Mouse (Mus musculus) urinary bladder, postnatal 36 days (tissue): Measurements from ENCODE around the gene Znhit1.
A peak's percentile ranks its signal among the peaks of the same experiment; 100 is the strongest.

Source experiments
- DNase-seq, 2 experiments: peaks; one replicate each; pipeline ENCODE4 v3.0.0; 2022; ENCODE audit warnings: low spot score in 2 of 2, mixed read lengths in 1 of 2

Znhit1 gene

DNA sequence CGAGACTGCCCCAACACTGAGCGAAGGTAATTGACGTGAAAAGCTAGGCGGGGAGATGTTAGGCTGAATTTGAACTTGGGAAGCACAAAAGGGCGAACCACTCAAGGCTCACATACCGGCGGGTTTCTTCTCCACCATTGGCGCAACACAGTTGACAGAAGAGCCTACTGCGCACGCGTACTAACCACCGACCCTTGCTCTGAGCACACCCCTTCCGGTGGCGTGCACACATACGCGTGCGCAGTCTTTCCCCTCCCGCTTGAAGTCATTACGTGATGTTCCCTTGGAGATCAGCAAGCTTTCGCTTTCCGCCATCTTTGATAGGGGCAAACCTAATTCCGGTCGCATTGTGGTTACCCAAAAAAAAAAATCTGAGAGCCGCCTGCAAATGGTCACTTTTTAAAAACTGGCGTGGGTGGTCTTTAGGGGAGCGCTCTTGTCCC is 1.1 kb downstream of the Znhit1 start, which contains the start of gene Plod3:
TSS of gene Plod3 (plus strand) at position 325 of the 443 bp plus-strand sequence.
- peak; percentile 90 to 94 for DNase-seq

DNA sequence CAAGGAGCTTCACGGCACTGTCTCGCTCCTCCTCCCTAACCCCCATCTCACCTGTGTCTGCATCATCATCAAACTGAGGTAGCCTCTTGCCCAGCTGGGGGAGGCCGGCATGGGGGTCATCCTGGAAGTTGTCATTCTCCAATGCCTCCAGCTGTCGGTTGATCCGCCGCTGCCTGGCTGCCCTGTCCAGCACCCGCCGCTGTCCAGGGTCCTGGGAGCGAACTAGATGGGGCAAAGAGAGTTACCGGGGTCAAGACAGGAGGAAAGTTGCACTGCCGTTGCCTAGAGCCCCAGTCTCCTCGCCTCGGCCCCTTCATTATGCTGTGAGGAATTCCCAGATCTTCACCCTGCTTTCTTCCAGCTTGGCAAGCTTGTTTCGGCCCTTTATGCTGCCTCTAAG is 3.0 kb downstream of the Znhit1 start:
- DNase-seq = no peak

DNA sequence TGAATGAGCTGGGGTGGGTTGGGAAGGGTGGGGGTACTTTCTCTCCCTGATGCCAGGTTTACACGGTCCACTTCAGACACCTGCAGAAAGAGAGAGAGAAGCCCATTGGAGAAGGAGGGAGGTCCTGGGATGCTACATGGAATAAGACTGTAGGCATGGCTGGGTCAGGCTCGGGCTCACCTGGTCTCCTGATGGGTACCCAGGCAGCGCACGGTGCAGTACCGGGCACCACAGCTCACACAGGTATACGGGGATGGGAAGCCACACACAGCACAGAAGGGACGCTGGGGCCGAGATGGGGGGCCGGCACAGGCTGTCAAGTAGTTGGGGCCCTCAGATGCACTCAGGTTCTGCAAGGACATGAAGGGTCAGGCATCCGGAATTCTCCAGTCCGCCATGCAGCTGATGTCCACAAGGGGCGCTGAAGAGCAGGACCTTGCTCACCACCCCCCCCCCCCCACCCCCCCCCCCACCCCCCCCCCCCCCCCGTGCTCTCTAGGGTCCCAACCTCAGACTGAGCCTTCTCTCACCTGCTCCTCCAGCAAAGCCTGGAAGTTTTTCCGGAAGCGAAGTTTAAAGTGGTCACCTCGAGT is 5.4 kb downstream of the Znhit1 start:
- DNase-seq = peak in 1 of 2 experiments; percentile 23

DNA sequence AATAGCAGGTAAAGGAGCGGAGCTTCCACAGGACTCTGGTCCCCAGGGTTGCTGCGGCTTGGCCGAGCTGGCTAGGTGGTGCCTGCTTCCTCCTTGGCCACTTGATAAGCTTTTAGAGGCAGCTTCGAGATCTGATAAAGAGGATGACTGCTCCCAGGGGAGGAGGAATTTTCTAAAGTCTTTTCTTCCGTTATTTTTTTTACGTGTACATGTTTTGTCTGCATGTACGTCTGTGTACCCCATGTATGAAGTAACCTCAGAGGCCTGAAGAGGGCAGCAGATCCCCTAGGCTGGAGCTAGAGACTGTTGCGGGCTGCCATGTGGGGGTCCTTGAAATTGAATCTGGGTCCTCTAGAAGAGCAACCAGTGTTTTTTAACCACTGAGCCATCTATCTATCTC is 6.8 kb downstream of the Znhit1 start:
- DNase-seq = no peak

- DNase-seq = no peak
Observed at GRCm38 (mm10) chr5:136979762-136980161, 8.1 kb downstream of the Znhit1 start.

DNA sequence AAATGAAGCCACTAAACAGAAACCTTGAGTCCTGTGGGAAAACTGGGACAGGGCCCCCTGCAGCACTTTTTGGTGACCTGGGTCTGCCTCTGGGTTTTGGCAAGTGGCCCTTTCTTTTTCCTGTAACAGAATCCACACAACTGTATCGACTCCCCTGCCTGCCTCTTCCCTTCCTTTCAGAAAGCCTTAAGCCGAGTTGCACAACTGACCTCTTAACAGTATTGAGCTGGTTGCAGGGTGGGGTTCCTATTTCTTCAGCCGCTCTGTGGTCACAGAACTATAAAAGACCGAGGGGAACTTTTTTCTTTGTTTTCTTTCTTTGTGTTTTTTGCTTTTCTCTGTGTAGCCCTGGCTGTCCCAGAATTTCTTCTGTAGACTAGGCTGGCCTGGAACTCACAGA is 10.1 kb downstream of the Znhit1 start:
- DNase-seq = no peak

DNA sequence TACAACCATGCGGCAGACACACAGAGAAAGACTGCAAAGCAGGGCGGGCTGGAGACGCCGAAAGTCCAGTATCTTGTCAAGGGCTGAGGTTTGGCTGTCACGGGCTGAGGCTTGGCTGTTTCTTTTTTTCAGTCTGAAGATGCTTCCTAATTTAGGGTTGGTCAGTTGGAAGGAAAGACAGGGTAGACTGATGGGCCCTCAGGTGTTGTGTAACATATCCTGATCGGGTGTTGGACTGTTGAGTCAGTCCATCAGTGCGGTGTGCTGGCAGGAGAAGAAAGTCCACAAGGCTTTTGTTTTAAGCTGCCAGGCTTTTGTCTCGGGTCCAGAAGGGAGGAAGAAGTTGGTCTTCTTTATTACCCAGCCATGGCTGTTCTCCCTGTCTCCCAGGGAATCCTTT is 14.2 kb downstream of the Znhit1 start:
- no peak for DNase-seq

GRCm38 (mm10) chr5:136970703-136971102 is 17.1 kb downstream of the Znhit1 start:
- peak; percentile 33 to 77 for DNase-seq

DNA sequence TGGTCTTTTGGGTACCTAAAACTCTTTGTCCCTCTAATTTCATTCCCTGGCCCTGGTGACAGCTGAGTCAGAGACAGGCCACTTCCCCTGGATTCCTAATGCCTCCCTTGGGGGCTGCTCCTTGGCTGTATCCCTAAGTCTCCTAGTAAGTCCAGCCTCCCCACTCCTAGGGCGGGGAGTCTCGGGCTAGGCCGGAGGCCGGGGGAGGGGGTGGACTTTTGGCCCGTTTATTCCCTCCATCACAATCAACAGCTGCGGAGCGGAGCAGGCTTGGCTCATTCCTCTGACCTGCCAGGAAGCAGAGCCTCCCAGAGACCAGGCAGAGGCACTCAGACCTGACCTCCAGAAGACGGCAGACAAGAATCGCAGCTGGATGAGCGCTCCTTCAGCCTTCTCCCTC is 20.2 kb downstream of the Znhit1 start:
- peak; percentile 18 to 71 for DNase-seq

DNA sequence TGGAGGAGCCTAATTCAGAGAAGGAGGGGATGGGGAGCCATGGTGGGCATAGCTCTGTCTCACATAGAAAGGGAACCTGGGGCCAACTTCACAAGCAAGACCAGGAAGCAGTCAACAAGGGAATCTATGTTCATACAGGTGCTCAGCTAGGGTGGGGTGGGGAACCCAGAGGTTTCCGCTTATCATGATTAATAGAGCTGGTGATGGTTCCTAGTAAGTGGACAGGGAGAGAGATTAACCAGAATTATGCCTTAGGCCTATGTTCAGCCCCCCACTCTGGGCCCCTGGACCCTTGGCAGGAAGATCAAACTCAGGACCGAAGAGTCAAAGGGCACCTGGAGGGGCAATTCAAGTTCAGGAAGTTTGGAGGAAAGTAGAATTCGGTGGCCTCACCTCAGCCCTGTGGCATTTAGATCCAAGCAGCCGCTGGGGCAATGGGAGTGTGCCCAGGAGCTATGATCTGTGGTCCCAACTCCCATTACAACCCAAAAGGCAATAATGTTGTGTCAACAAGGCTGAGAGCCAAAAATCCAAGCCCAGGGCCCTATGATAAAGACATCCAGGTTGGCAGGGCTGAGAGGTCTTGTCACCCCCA is 20.9 kb downstream of the Znhit1 start:
- no peak for DNase-seq

- DNase-seq = peak in 1 of 2 experiments; percentile 49
Observed at GRCm38 (mm10) chr5:136966331-136966730, 21.5 kb downstream of the Znhit1 start, which contains the start of gene Cldn15. TSS of gene Cldn15 (plus strand) at chr5:136966616.

DNA sequence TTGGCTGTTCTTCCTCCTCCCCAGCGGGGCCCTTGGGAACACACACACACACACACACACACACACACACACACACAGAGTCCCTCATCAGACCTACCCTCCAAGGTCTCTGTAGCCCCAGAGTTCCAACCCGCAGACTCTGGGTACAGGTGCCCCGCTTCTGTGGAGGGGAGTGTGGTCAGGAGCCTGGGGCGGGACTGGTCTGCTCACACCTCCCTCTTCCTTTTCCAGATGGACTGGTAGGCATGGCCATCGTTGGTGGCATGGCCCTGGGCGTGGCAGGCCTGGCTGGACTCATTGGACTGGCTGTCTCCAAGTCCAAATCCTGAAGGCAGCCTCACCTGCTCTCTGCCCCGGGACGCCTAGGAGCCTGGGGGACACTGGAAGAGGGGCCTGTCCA is 22.1 kb downstream of the Znhit1 start:
- DNase-seq = no peak

DNA sequence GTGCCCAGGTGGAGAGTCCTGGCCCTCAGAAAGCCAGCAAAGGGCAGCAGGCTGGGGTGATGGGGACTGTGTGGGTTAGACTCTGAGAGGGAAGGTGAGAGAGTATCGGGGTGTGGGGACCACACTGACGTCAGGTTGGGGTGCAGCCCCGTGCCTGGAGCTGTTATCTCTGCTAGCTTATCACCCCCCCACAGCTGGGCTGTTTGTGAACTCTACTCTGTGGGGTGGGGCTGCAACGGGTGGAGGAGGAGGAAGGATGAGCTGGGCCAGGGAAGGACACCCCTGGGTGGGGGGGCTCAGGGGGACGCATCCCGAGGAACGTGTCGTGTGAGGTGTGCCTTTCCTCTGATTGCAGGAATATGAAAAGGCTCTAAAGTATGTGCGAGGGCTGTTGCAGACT is 22.6 kb downstream of the Znhit1 start:
- no peak for DNase-seq

DNA sequence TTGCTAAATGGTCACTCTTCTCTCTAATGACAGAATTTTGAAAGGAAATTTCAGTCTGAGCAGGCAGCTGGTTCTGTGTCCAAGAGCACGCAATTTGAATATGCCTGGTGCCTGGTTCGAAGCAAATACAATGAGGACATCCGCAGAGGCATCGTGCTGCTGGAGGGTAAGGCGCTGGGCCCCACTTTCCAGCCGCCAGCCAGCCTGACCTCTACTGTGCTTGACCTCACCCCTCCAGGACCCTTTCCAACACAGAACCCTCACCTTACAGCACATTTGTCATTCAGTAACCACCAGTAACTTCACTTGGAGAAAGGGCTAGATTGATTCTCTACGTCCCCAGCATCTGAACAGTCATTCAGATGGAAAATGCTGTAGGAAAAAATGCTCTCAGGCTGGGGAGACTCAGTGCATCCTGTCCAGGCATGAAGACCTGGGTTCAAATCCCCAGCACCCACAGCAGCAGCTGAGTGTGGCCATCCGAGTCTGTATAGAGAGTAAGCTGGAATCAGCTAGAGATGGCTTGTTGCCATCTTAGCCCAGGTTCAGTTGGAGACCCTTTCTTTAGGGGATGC is 24.8 kb downstream of the Znhit1 start:
- DNase-seq = no peak

DNA sequence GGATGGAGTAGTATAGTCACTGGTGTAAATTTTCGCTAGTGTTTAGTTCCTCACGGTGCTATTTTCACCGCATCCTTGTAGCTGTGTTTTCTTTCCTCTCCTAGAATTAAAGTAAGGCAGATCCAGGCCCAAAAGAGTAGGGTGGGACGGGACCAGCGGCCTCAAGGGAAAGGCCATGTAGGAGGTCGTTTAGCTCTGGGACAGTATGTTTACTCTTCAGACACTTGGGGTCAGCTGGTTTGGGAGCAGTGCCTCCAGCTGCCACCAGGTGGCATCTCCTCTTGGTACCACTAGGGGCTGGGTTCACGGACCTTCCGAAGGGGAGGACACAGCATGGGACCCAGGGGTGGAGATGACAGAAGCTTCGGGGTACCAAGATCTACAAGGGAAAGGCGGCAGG is 25.3 kb downstream of the Znhit1 start:
- DNase-seq = peak; percentile 57 to 79

DNA sequence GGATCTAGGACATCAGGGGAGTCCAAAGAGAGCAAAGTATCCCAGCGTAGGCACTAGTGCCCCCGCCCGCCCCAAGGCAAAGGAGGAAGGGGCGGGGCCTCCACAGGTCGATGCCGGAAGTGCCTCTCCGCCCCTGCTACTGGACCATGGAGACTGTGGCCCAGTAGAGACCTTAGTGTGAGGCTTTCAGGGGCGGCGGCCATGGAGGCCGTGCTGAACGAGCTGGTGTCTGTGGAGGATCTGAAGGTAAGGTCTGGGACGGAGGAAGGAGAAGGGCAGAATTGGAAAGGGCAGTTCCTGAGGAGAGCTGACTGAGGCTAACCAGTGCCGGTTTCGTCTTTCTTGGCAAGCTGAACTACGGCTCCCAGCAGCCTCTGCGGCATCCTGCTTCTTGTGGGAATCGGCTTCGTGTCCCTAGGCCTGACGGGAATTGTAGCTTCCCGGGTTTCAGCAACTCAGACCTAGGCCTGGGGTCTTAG is 25.8 kb downstream of the Znhit1 start:
- DNase-seq = peak; percentile 87 to 90

- DNase-seq = no peak
Observed at GRCm38 (mm10) chr5:136961334-136961982, 26.4 kb downstream of the Znhit1 start.

DNA sequence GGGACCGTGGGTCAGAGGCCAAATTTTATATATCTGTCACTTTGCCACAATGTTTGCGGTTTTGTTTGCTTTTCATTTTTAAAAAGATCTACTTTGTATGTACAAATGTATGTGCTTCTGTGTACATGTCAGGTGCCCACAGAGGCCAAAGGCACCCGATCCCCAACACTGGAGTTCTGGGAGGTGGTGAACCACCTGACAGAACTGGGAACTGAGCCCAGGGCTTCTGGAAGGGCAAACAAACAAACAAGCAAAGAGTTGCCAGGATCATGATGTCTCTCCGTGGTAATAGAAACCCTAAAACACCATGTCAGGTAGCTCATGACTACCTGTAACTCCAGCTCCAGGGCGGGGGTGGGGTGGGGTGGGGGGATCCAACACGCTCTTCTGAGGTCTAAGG is 27.8 kb downstream of the Znhit1 start:
- no peak for DNase-seq

DNA sequence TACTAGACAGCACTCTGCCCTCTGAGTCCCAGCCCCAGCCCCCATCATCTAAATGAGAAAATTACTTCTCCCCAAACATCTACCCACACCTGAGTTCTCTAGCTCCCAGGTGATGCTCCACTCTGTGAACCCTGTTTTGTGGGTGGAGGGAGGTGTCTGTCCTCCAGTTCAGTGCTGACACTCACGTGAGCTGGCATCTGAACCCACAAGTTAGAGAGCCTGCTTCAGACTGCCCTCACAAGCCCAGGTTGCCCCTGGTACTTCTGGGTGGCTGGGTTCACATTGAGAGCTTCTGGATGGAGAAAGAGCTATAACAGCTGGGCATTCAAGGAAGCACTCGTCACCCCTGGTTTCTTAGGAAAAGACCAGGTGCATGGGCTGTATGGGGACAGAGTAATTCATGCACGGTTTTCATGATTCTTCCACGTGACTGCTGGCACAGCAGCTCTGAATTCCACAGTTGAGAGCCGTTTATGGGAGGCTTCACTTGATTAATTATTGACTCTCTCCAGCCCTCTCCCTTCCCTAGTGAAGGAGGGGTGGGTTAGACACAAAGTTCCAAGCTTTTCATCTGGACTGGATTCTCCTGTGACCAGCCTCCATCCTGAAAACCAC is 28.7 kb downstream of the Znhit1 start:
- DNase-seq = no peak

GRCm38 (mm10) chr5:136957250-136957649 is 30.6 kb downstream of the Znhit1 start:
- DNase-seq = no peak

- DNase-seq = no peak
Observed at GRCm38 (mm10) chr5:136955622-136956021, 32.2 kb downstream of the Znhit1 start.

GRCm38 (mm10) chr5:136953440-136953951 is 34.3 kb downstream of the Znhit1 start:
- peak in 1 of 2 experiments; percentile 64 for DNase-seq
